Mouse (Mus musculus): Measurements from ENCODE around the gene Itgb4.

Itgb4 gene

DNA sequence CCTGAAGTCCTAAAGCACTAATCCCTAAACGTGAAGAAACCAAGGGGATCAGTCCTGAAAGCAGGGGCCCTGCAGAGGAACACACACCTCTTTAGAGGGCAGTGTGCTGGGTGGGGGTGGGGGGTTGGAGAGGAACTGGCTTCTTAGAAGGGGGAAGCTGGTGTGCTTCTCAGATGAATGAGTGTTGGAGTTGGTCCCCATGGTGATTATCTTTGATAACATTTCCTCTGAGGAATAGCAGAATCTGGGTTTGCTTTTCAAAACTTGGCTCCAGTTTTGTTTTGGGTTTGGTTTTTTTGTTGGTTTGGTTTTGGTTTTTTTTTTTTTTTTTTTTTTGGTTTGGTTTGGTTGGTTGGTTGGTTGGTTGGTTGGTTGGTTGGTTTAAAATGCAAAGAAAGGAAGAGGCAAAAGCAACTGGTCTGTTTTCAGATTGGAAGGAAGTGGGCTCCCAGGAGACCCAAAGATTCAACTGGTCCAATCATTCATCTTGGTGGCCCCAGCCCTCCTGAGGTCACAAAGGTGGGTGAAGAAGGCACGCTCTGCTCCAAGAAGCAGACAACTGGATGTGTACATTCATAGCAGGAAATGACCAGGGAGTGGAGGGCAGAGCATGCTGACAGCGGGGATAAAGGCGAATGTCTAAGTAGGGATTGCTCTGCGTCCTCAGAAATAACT, 5.6 kb upstream of the Itgb4 start:
- no peak for DNase-seq (ENCODE audit: extremely low spot score, low read depth, low spot score)

GRCm38 (mm10) chr11:115970006-115970673, 4.4 kb upstream of the Itgb4 start:
- no peak for DNase-seq (ENCODE audit: extremely low spot score, low read depth, low spot score)

- DNase-seq (ENCODE audit: extremely low spot score, low read depth, low spot score) = no peak
Observed at GRCm38 (mm10) chr11:115971016-115971415, 3.5 kb upstream of the Itgb4 start.

DNA sequence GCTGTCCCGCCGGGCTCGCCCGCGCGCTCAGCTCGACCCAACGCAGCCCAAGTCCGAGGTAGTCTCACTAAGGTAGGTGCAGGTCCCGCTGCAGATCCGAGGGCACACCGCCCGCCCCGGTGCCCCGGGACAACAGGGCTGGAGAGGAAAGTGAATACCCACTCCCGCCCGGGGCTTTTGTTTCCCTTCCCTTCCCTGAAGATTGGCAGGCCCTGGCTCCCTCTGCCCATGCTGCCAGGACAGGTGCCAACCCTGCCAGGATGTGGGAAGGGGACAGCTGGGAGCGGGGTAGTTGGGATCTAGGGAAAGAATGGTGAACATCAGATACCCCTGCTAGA, 543 bp downstream of the Itgb4 start:
- no peak for DNase-seq (ENCODE audit: extremely low spot score, low read depth, low spot score)

- no peak for DNase-seq (ENCODE audit: extremely low spot score, low read depth, low spot score)
Observed at GRCm38 (mm10) chr11:115975544-115975943, 1.0 kb downstream of the Itgb4 start.

DNA sequence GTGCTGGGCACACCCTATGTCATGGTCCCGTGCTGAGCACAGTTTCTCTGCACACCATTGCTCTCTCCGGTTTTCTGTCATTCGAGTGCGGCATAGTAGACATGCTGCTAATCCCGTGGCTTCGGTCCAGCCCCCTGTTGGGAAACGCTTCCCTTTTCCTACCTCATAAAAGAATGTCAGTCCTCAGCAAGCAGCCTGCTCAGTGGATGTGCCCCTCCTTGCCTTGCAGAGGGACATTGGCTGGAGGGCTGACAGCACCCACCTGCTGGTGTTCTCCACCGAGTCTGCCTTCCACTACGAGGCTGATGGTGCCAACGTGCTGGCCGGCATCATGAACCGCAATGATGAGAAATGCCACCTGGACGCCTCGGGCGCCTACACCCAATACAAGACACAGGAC, 8.0 kb downstream of the Itgb4 start:
- DNase-seq (ENCODE audit: extremely low spot score, low read depth, low spot score) = no peak

GRCm38 (mm10) chr11:115983291-115983690, 8.8 kb downstream of the Itgb4 start:
- no peak for DNase-seq (ENCODE audit: extremely low spot score, low read depth, low spot score)

DNA sequence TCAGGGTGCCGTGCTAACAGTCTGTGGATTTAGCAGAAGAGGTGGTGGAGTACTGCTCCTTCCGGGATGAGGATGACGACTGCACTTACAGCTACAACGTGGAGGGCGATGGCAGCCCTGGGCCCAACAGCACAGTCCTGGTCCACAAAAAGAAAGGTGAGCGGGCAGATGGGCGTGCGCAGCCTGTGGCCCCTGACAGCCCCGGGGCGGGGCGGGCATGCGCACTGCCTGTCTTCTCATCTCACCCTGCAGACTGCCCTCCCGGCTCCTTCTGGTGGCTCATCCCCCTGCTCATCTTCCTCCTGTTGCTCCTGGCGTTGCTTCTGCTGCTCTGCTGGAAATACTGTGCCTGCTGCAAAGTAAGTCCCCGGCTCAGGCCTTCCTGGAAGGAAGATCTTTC, 15.2 kb downstream of the Itgb4 start:
- no peak for DNase-seq (ENCODE audit: extremely low spot score, low read depth, low spot score)

DNA sequence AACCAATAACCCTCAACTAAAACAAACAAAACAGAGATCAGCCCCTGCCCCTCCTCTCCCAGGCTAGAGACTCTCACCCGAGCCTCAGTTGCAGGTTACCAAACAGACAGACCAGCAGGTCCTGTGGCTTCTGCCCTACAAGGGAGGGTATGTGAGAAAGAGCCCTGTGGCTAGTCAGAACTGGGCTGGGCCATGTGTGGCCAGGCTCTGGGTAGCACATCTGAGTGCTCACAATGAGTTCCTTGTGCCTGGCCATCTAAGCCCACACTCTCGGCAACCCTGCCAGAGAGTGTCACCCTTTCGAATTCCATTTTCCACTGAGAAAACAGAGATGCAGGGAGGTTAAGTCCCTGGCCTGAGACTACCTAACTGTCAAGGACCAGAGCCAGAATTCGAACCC, 17.6 kb downstream of the Itgb4 start:
- no peak for DNase-seq (ENCODE audit: extremely low spot score, low read depth, low spot score)

- no peak for DNase-seq (ENCODE audit: extremely low spot score, low read depth, low spot score)
Observed at GRCm38 (mm10) chr11:115995256-115995655, 20.7 kb downstream of the Itgb4 start.

DNA sequence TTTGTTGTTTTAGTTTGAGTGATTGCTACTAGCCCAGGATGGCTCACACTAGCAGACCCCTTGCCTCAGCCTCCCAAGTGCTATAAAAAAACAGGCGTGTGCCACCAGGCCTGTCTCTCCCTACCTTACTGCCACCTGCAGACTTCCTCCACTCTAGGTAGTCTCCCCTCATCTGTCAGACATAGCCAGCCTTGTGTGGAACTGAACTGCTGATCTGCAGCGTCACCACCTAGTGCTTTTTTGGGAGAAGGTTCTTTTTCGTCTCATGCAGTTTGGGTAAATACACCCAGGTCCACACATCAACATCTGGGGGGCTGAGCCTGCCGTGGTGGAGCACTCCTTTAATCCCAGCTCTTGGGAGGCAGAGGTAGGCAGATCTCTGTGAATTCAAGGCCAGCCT, 22.5 kb downstream of the Itgb4 start:
- DNase-seq (ENCODE audit: extremely low spot score, low read depth, low spot score) = no peak

DNA sequence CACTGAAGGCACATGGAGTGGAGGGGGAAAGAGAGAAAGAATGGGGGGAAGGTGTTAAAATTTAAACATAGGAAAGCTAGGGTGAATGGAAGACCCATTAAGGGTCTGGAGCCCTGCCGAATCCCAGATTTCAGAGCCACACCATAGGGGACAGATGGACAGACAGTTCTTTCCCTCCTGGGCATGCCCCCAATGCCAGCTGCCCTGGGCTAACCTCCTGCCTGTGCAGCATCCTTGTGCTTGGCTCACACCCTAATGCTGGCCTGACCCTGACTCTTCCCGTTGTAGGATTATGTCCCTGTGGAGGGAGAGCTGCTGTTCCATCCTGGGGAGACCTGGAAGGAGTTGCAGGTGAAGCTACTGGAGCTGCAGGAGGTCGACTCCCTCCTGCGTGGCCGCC, 23.2 kb downstream of the Itgb4 start:
- no peak for DNase-seq (ENCODE audit: extremely low spot score, low read depth, low spot score)

DNA sequence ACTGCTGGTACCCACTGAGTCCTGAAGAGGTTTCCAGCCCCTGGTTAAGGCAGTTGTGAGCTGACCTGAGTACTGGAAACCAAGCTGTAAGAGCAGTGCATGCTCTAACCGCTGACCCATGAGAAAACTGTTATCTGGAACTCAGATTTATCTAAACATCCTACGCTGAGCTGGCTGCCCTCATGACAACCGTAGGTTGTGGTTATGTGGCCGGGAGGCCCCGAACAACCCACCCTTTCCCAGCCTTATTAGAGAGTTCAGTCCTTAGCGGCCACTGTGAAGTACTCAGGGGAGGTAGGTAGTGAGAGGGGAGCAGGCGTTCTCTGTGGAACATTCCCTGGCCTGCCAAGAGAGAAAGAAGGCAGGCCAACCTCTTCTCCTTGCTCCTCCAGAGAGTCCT, 24.5 kb downstream of the Itgb4 start:
- no peak for DNase-seq (ENCODE audit: extremely low spot score, low read depth, low spot score)

DNA sequence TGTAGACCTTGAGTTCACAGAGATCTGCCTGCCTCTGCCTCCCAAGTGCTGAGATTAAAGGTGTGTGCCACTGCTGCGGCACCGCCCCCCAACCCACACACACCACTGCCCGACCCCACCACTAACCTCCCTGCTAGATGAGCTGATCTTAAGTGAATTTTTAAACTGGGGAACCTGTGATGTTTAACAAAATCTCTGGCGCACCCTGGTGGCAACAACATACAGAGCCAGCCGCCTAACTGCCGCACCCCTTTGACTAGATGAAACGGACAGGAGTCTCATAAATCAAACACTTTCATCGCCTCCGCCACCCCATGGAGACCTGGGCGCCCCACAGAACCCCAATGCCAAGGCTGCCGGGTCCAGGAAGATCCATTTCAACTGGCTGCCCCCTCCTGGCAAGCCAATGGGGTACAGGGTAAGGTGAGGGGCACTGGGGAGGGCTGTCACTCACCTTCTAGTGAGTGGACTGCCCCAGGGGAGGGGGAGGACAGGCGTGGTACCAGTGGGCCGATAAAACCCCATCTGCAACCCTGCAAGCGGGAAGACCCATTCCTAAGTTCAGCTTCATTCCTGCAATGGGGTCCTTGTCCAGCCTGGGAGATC, 25.1 kb downstream of the Itgb4 start:
- no peak for DNase-seq (ENCODE audit: extremely low spot score, low read depth, low spot score)

- no peak for DNase-seq (ENCODE audit: extremely low spot score, low read depth, low spot score)
Observed at GRCm38 (mm10) chr11:116000607-116001006, 26.1 kb downstream of the Itgb4 start.

DNA sequence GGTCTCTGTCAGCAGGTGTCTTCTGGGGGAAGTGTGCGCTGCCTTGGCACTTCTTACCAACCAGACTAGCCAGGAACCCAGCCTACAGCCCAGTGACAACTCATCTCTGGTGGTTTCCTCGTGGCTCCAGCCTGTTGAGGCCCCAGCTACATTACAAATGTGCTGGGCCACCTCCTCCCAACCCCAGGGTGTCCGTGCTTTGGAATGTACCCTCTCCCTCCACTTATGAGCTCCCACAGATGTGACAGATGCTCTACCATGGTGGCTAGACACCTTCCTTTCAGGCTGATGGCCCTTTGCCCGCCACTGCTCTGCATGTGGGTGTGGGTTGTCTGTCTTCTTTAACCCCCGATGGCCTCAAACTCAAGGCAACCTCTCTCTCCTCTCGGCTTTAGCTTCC, 27.2 kb downstream of the Itgb4 start:
- DNase-seq (ENCODE audit: extremely low spot score, low read depth, low spot score) = no peak

DNA sequence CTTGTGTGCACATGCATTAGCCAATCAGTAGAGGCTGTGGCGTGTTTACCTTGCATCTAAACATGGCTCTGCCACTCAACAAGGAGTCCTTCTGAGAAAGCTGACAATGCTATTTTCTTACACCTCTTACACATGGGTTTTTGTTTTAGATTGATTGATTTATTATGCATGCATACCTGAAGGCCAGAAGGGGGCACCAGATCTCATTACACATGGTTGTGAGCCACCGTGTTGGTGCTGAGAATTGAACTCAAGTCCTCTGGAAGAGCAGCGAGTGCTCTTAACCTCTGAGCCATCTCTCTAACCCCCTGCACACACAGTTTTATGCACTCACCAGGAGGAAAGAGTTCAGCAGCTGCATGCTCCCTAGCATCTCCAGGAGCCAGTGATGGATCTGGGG, 28.4 kb downstream of the Itgb4 start:
- no peak for DNase-seq (ENCODE audit: extremely low spot score, low read depth, low spot score)

GRCm38 (mm10) chr11:116004186-116004823, 29.8 kb downstream of the Itgb4 start:
- no peak for DNase-seq (ENCODE audit: extremely low spot score, low read depth, low spot score)

- no peak for DNase-seq (ENCODE audit: extremely low spot score, low read depth, low spot score)
Observed at GRCm38 (mm10) chr11:116004840-116005700, 30.6 kb downstream of the Itgb4 start.

- DNase-seq (ENCODE audit: extremely low spot score, low read depth, low spot score) = no peak
Observed at GRCm38 (mm10) chr11:116005701-116006419, 31.4 kb downstream of the Itgb4 start.

All from hindlimb bud, embryonic 11.5 days (tissue).